Mouse (Mus musculus): ENCODE data around the gene Arhgap31. TPM values are rescaled to one million over a fixed set of nuclear protein-coding genes. Genes with fewer than 3 reads are reported as not detected.

Arhgap31 gene
- polyA plus RNA-seq, 1 experiment from 2014 or later = 11.8 TPM

- no peak overlapping the region for H3K4me2 ChIP-seq (replicated peaks)
- H3K36me3 ChIP-seq = no peaks in the 10 kb centered on the region
- no peak for ATAC-seq (ENCODE audit: low FRiP score, low read depth)
- no peaks in the 10 kb centered on the region for H3K27me3 ChIP-seq
- H3K4me1 ChIP-seq = no peaks in the 10 kb centered on the region
- no peak overlapping the region for H3K9ac ChIP-seq (replicated peaks)
- 80% methylated on average over 12 of the region's 12 CpGs for WGBS
- no peak overlapping the region for H3K4me3 ChIP-seq
- H3K27ac ChIP-seq (replicated peaks) = no peak overlapping the region
- H3K9me3 ChIP-seq = no peaks in the 10 kb centered on the region
Observed at GRCm38 (mm10) chr16:38608687-38609086, 104.4 kb downstream of the Arhgap31 start.

GRCm38 (mm10) chr16:38606509-38606908, 106.6 kb downstream of the Arhgap31 start:
- WGBS = 92% methylated on average over 7 of the region's 7 CpGs

GRCm38 (mm10) chr16:38602989-38603804, 109.9 kb downstream of the Arhgap31 start:
- no peaks in the 10 kb centered on the region for H3K9me3 ChIP-seq
- WGBS = 54% methylated on average over 11 of the region's 11 CpGs
- no peak for ATAC-seq (ENCODE audit: low FRiP score, low read depth)
- peaks cover 4% of the 10 kb centered on the region; the same call in 1 of the 2 replicates for H3K4me1 ChIP-seq
- no peaks in the 10 kb centered on the region for H3K36me3 ChIP-seq
- H3K27ac ChIP-seq (replicated peaks) = no peak overlapping the region
- H3K27me3 ChIP-seq = no peaks in the 10 kb centered on the region
- no peak overlapping the region; the same call in 1 of the 2 replicates for H3K4me2 ChIP-seq (replicated peaks)
- H3K9ac ChIP-seq (replicated peaks) = no peak overlapping the region
- H3K4me3 ChIP-seq = no peak overlapping the region

More at GRCm38 (mm10) chr16:38606509-38606908, 106.6 kb downstream of the Arhgap31 start:
- Histone ChIP-seq H3K4me3 (no peak overlapping the region), H3K4me2 (replicated peaks) (no peak overlapping the region), H3K9me3 (no peaks in the 10 kb centered on the region), H3K4me1 (peaks cover 4% of the 10 kb centered on the region; the same call in 1 of the 2 replicates), H3K9ac (replicated peaks) (no peak overlapping the region), H3K27ac (replicated peaks) (no peak overlapping the region), H3K36me3 (no peaks in the 10 kb centered on the region), H3K27me3 (no peaks in the 10 kb centered on the region)
- ATAC-seq (ENCODE audit: low FRiP score, low read depth) = no peak

- peaks cover 7% of the 10 kb centered on the region; the same call in 1 of the 2 replicates for H3K36me3 ChIP-seq
- 84% methylated on average over 11 of the region's 11 CpGs for WGBS
- ATAC-seq (ENCODE audit: low FRiP score, low read depth) = no peak
Observed at GRCm38 (mm10) chr16:38598986-38599680, 113.9 kb downstream of the Arhgap31 start.

GRCm38 (mm10) chr16:38596651-38597050, 116.4 kb downstream of the Arhgap31 start:
- H3K4me3 ChIP-seq = no peak overlapping the region
- no peaks in the 10 kb centered on the region for H3K9me3 ChIP-seq
- H3K36me3 ChIP-seq = peaks cover 22% of the 10 kb centered on the region
- ATAC-seq (ENCODE audit: low FRiP score, low read depth) = no peak
- 94% methylated on average over 2 of the region's 2 CpGs for WGBS
- no peak overlapping the region for H3K9ac ChIP-seq (replicated peaks)
- H3K4me2 ChIP-seq (replicated peaks) = no peak overlapping the region
- H3K27ac ChIP-seq (replicated peaks) = no peak overlapping the region
- no peaks in the 10 kb centered on the region for H3K4me1 ChIP-seq
- no peaks in the 10 kb centered on the region for H3K27me3 ChIP-seq

More at GRCm38 (mm10) chr16:38598986-38599680, 113.9 kb downstream of the Arhgap31 start:
- Histone ChIP-seq H3K9ac (replicated peaks) (no peak overlapping the region), H3K9me3 (no peaks in the 10 kb centered on the region), H3K27ac (replicated peaks) (no peak overlapping the region), H3K27me3 (no peaks in the 10 kb centered on the region), H3K4me3 (no peak overlapping the region), H3K4me2 (replicated peaks) (no peak overlapping the region), H3K4me1 (peaks cover 4% of the 10 kb centered on the region; the same call in 1 of the 2 replicates)

- 86% methylated on average over 2 of the region's 2 CpGs for WGBS
Observed at GRCm38 (mm10) chr16:38596099-38596498, 117.0 kb downstream of the Arhgap31 start.

GRCm38 (mm10) chr16:38594435-38594834, 118.6 kb downstream of the Arhgap31 start:
- H3K4me1 ChIP-seq = no peaks in the 10 kb centered on the region
- no peak overlapping the region for H3K4me2 ChIP-seq (replicated peaks)
- no peak overlapping the region for H3K4me3 ChIP-seq
- no peak overlapping the region for H3K9ac ChIP-seq (replicated peaks)
- H3K27ac ChIP-seq (replicated peaks) = no peak overlapping the region
- peaks cover 36% of the 10 kb centered on the region for H3K36me3 ChIP-seq
- no peak for ATAC-seq (ENCODE audit: low FRiP score, low read depth)
- H3K9me3 ChIP-seq = no peaks in the 10 kb centered on the region
- WGBS = 84% methylated on average over 1 of the region's 1 CpGs
- no peaks in the 10 kb centered on the region for H3K27me3 ChIP-seq

More at GRCm38 (mm10) chr16:38596099-38596498, 117.0 kb downstream of the Arhgap31 start:
- H3K27me3 ChIP-seq = no peaks in the 10 kb centered on the region
- no peak for ATAC-seq (ENCODE audit: low FRiP score, low read depth)
- no peaks in the 10 kb centered on the region for H3K4me1 ChIP-seq
- peaks cover 27% of the 10 kb centered on the region for H3K36me3 ChIP-seq
- H3K4me2 ChIP-seq (replicated peaks) = no peak overlapping the region
- H3K4me3 ChIP-seq = no peak overlapping the region
- no peak overlapping the region for H3K9ac ChIP-seq (replicated peaks)
- no peak overlapping the region for H3K27ac ChIP-seq (replicated peaks)
- no peaks in the 10 kb centered on the region for H3K9me3 ChIP-seq

GRCm38 (mm10) chr16:38592946-38593345, 120.1 kb downstream of the Arhgap31 start:
- no peak overlapping the region for H3K4me3 ChIP-seq
- H3K9me3 ChIP-seq = no peaks in the 10 kb centered on the region
- no peak overlapping the region for H3K27ac ChIP-seq (replicated peaks)
- H3K27me3 ChIP-seq = no peaks in the 10 kb centered on the region
- 92% methylated on average over 4 of the region's 4 CpGs for WGBS
- H3K4me1 ChIP-seq = no peaks in the 10 kb centered on the region
- H3K4me2 ChIP-seq (replicated peaks) = no peak overlapping the region
- no peak for ATAC-seq (ENCODE audit: low FRiP score, low read depth)
- no peak overlapping the region for H3K9ac ChIP-seq (replicated peaks)
- peaks cover 50% of the 10 kb centered on the region for H3K36me3 ChIP-seq

GRCm38 (mm10) chr16:38592026-38592678, 120.9 kb downstream of the Arhgap31 start:
- WGBS = 91% methylated on average over 12 of the region's 12 CpGs
- no peak overlapping the region for H3K27ac ChIP-seq (replicated peaks)
- H3K9me3 ChIP-seq = no peaks in the 10 kb centered on the region
- ATAC-seq (ENCODE audit: low FRiP score, low read depth) = no peak
- no peak overlapping the region for H3K4me3 ChIP-seq
- H3K27me3 ChIP-seq = no peaks in the 10 kb centered on the region
- H3K4me2 ChIP-seq (replicated peaks) = no peak overlapping the region
- H3K9ac ChIP-seq (replicated peaks) = no peak overlapping the region
- H3K36me3 ChIP-seq = peaks cover 58% of the 10 kb centered on the region
- no peaks in the 10 kb centered on the region for H3K4me1 ChIP-seq

- Histone ChIP-seq H3K4me2 (replicated peaks) (no peak overlapping the region), H3K9me3 (no peaks in the 10 kb centered on the region), H3K27ac (replicated peaks) (no peak overlapping the region), H3K36me3 (peaks cover 64% of the 10 kb centered on the region), H3K9ac (replicated peaks) (no peak overlapping the region), H3K4me3 (no peak overlapping the region), H3K4me1 (no peaks in the 10 kb centered on the region), H3K27me3 (no peaks in the 10 kb centered on the region)
- no peak for ATAC-seq (ENCODE audit: low FRiP score, low read depth)
- WGBS = 86% methylated on average over 3 of the region's 3 CpGs
Observed at GRCm38 (mm10) chr16:38591506-38591905, 121.6 kb downstream of the Arhgap31 start.

GRCm38 (mm10) chr16:38587572-38587971, 125.5 kb downstream of the Arhgap31 start:
- 95% methylated on average over 4 of the region's 4 CpGs for WGBS
- Histone ChIP-seq H3K9me3 (no peaks in the 10 kb centered on the region), H3K9ac (replicated peaks) (no peak overlapping the region), H3K4me2 (replicated peaks) (no peak overlapping the region), H3K27ac (replicated peaks) (no peak overlapping the region), H3K27me3 (no peaks in the 10 kb centered on the region), H3K4me1 (no peaks in the 10 kb centered on the region), H3K36me3 (peaks cover 86% of the 10 kb centered on the region), H3K4me3 (no peak overlapping the region)
- ATAC-seq (ENCODE audit: low FRiP score, low read depth) = no peak

- 92% methylated on average over 5 of the region's 5 CpGs for WGBS
- peaks cover 86% of the 10 kb centered on the region for H3K36me3 ChIP-seq
- no peak for ATAC-seq (ENCODE audit: low FRiP score, low read depth)
- H3K9me3 ChIP-seq = no peaks in the 10 kb centered on the region
- no peaks in the 10 kb centered on the region for H3K27me3 ChIP-seq
- no peak overlapping the region for H3K4me2 ChIP-seq (replicated peaks)
- H3K27ac ChIP-seq (replicated peaks) = no peak overlapping the region
- H3K4me1 ChIP-seq = no peaks in the 10 kb centered on the region
- no peak overlapping the region for H3K4me3 ChIP-seq
- H3K9ac ChIP-seq (replicated peaks) = no peak overlapping the region
Observed at GRCm38 (mm10) chr16:38587163-38587562, 125.9 kb downstream of the Arhgap31 start.

Measured in midbrain, embryonic 12.5 days (tissue).